Mouse (Mus musculus) E14TG2a.4 (cell line): ENCODE measurements around the gene Pex13.

ENCODE experiments used
- CTCF ChIP-seq: conservative IDR thresholded peaks from 2 replicates; pipeline ENCODE4 v1.5.1; 2014; ENCODE audit warnings: low read length
- NANOG ChIP-seq: IDR thresholded peaks from 2 replicates; pipeline ENCODE4 v1.6.1; 2014; ENCODE audit warnings: borderline replicate concordance, low read length, mixed read lengths

DNA sequence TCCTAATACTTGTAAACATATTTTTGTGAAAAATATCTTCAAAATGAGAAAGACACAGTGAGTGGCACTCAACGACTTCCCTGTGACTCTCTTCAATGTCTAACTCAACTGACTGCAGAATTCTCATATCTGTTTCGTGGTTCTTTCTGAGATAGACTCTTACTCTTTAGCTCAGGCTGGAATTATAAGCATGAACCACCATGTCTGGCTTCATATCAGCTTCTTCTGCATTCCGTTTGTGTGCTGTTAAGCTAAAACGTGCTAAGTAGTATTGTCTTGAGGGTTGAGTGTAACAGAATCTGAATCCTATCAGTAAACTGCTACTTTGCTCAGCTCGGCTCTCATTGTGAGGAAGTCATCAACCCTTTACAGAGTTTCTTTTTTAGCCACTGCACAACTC is 46.8 kb downstream of the Pex13 start:
- TF ChIP-seq CTCF = no peak
- TF ChIP-seq NANOG = no peak
